Mouse (Mus musculus): ENCODE data around the gene Tcf7l1.

DNA sequence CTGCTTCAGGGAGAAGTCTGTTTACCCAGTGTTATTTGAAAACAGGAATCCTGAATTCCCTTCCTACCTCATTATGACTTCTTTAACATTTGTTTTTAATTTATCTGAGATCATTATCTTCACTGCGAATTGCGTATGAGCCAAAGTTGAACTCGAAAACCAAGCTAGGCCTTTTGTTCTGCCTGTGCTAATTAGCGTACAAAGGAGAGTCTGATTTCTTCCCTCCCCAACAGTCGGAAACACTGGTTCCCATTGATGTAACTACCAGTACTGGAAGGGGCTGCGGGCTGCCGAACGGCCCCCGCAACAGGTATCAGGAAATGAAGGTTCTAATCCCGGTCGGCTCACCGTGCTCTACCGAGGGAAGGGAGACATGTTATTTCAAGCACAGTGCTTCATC, 19.7 kb downstream of the Tcf7l1 start:
- no peak for TF ChIP-seq CHD2 (IDR thresholded peaks at IDR 0.05; ENCODE audit: low read length)
- no peak for TF ChIP-seq CTCF (IDR thresholded peaks at IDR 0.05 in 2 of 3, conservative IDR thresholded peaks at IDR 0.05 in 1 of 3; ENCODE audit: control insufficient read depth in 1 of 3, insufficient read depth in 1 of 3, low read depth in 2 of 3, low read length in 3 of 3, poor library complexity in 1 of 3, severe bottlenecking in 1 of 3)
